Mouse (Mus musculus): ENCODE data around the gene Smarcal1. TPM values are rescaled to one million over a fixed set of nuclear protein-coding genes. Genes with fewer than 3 reads are reported as not detected.

The Smarcal1 gene
- total and polyA plus RNA-seq, 3 experiments = 24.4 to 27.7 TPM; not detected in 1

- TF ChIP-seq ZNF384 (IDR thresholded peaks at IDR 0.05; ENCODE audit: low read depth, low read length) (no peak), SIN3A (IDR thresholded peaks at IDR 0.05; ENCODE audit: low read length) (peak; percentile 90), CTCF (IDR thresholded peaks at IDR 0.05 in 2 of 3, conservative IDR thresholded peaks at IDR 0.05 in 1 of 3; ENCODE audit: control insufficient read depth in 1 of 3, insufficient read depth in 1 of 3, low read depth in 2 of 3, low read length in 3 of 3, poor library complexity in 1 of 3, severe bottlenecking in 1 of 3) (no peak), POLR2A (IDR thresholded peaks at IDR 0.05; ENCODE audit: control insufficient read depth in 1 of 2, insufficient read depth in 1 of 2, low read depth in 1 of 2, low read length in 2 of 2, poor library complexity in 1 of 2) (peak; percentile 49 to 92; a peak in 3 of 4 replicates), RAD21 (IDR thresholded peaks at IDR 0.05; ENCODE audit: low read depth, low read length) (no peak)
Measured at GRCm38 (mm10) chr1:72582947-72583731, at the start of gene Smarcal1 (continued).

GRCm38 (mm10) chr1:72533439-72533838 lies 49.6 kb upstream of the Smarcal1 start:
- Histone ChIP-seq H3K9ac (ENCODE audit: control insufficient read depth, low read depth, low read length, poor library complexity, severe bottlenecking) (no peak overlapping the region), H3K4me1 (ENCODE audit: control insufficient read depth in 1 of 2, insufficient read depth in 2 of 2, low read length in 2 of 2) (no peaks in the 10 kb centered on the region), H3K4me3 (ENCODE audit: control insufficient read depth in 1 of 2, insufficient read depth in 1 of 2, low read depth in 2 of 2, low read length in 2 of 2) (no peak overlapping the region), H3K36me3 (ENCODE audit: control insufficient read depth in 1 of 2, insufficient read depth in 2 of 2, low read length in 2 of 2) (no peaks in the 10 kb centered on the region), H3K27me3 (ENCODE audit: control insufficient read depth in 1 of 2, insufficient read depth in 2 of 2, low read length in 2 of 2) (peaks cover 0 to 1% of the 10 kb centered on the region in 2 experiments; a peak in 1 of 4 replicates), H3K9me3 (replicated peaks; ENCODE audit: insufficient read depth, low read length) (no peaks in the 10 kb centered on the region), H3K27ac (ENCODE audit: control insufficient read depth, low read depth, low read length) (no peak overlapping the region), H3K79me2 (ENCODE audit: control insufficient read depth, insufficient read depth, low read length, poor library complexity) (no peaks in the 10 kb centered on the region)
- no peak for DNase-seq (ENCODE audit: low read depth, low spot score)
- no peak for TF ChIP-seq MYC (IDR thresholded peaks at IDR 0.05; ENCODE audit: low read depth, low read length)
- no peak for TF ChIP-seq NRF1 (IDR thresholded peaks at IDR 0.05; ENCODE audit: insufficient read depth, low read depth, low read length, poor library complexity, severe bottlenecking)
- no peak for TF ChIP-seq POLR2AphosphoS2 (IDR thresholded peaks at IDR 0.05; ENCODE audit: low read length)
- TF ChIP-seq UBTF (IDR thresholded peaks at IDR 0.05; ENCODE audit: borderline replicate concordance, insufficient read depth, low read depth, low read length) = no peak
- no peak for TF ChIP-seq JUND (IDR thresholded peaks at IDR 0.05; ENCODE audit: low read depth, low read length)
- TF ChIP-seq ELF1 (IDR thresholded peaks at IDR 0.05; ENCODE audit: low read depth, low read length) = no peak
- no peak for TF ChIP-seq SMC3 (IDR thresholded peaks at IDR 0.05; ENCODE audit: low read depth, low read length)
- TF ChIP-seq E2F4 (IDR thresholded peaks at IDR 0.05; ENCODE audit: borderline replicate concordance, low read depth, low read length) = no peak
- TF ChIP-seq TCF12 (IDR thresholded peaks at IDR 0.05; ENCODE audit: low read depth, low read length) = no peak
- TF ChIP-seq MAFK (IDR thresholded peaks at IDR 0.05; ENCODE audit: borderline replicate concordance, low read depth, low read length) = no peak
- TF ChIP-seq EP300 (IDR thresholded peaks at IDR 0.05; ENCODE audit: low read depth in 1 of 2, low read length in 2 of 2) = no peak
- TF ChIP-seq TBP (IDR thresholded peaks at IDR 0.05; ENCODE audit: low read depth, low read length) = no peak
